Mouse (Mus musculus) ES-Bruce4 (cell line): ENCODE measurements around the gene Cyp2b19.

Experiments
- CTCF ChIP-seq: IDR thresholded peaks from one replicate; pipeline ENCODE4 v1.8.1; 2011; ENCODE audit warnings: low read depth, low read length
- POLR2A ChIP-seq: IDR thresholded peaks from one replicate; pipeline ENCODE4 v1.8.1; 2011; ENCODE audit warnings: low read length; ENCODE audit not compliant: insufficient read depth

DNA sequence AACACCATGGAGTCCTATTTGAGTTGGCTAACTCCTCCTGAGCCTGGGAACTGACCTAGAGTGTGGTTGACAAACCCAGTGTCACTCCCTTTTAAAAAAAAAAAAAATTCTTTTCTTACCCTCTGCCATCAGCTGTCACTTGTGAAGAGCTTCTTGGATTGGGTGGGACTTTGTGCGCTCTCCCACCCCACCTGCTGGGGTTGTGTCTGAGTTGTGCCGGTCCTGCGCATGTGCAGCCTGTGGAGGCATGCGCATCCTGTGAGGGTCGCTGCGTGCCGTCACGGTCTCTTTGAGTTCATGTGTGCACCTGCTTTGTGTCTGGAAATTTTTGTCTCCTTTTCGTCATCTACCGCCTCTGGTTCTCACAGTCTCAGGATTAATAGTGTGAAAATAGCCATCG lies 23.6 kb downstream of the Cyp2b19 start:
- TF ChIP-seq CTCF (peak; percentile 31), POLR2A (no peak)
